Mouse (Mus musculus) embryonic facial prominence, embryonic 10.5 days (tissue): ENCODE measurements at regions not wholly inside any gene's neighbourhood (a gene's known extent, or its start where the extent isn't known, plus 50 kb on each side); places are given as distances from the start of the nearest gene placed in this dataset.
A peak's percentile ranks its signal among the peaks of the same experiment; 100 is the strongest.

Experiments used
- DNase-seq: peaks from one replicate; pipeline ENCODE4 v3.0.0-alpha.2; 2017; ENCODE audit warnings: low spot score
- H3K27ac ChIP-seq: fragments of 300-500 bp; sonication (generic); replicated peaks from 2 replicates; pipeline ENCODE4 v1.5.1; 2016; ENCODE audit warnings: mild to moderate bottlenecking
- H3K27me3 ChIP-seq: fragments of 300-500 bp; sonication (generic); replicated peaks from 2 replicates; pipeline ENCODE4 v1.6.1; 2016; ENCODE audit warnings: low read depth, mild to moderate bottlenecking; ENCODE audit not compliant: poor library complexity, severe bottlenecking
- H3K36me3 ChIP-seq: fragments of 300-500 bp; sonication (generic); replicated peaks from 2 replicates; pipeline ENCODE4 v1.6.1; 2016; ENCODE audit warnings: mild to moderate bottlenecking, moderate library complexity
- H3K4me1 ChIP-seq: fragments of 300-500 bp; sonication (generic); 2 replicates; pipeline ENCODE4 v1.6.1; 2016
- H3K4me3 ChIP-seq: fragments of 300-500 bp; sonication (generic); 2 replicates; pipeline ENCODE4 v1.5.1; 2016; ENCODE audit warnings: mild to moderate bottlenecking, moderate library complexity
- H3K9me3 ChIP-seq: fragments of 300-500 bp; sonication (generic); 2 replicates; pipeline ENCODE4 v1.6.1; 2016; ENCODE audit warnings: mild to moderate bottlenecking
- WGBS: fragments of 180-500 bp; shearing (Covaris S2); methylation state at CpG from one replicate; pipeline ENCODE4 v1.1.7; 2016; 5-methylcytosine and 5-hydroxymethylcytosine counted together

DNA sequence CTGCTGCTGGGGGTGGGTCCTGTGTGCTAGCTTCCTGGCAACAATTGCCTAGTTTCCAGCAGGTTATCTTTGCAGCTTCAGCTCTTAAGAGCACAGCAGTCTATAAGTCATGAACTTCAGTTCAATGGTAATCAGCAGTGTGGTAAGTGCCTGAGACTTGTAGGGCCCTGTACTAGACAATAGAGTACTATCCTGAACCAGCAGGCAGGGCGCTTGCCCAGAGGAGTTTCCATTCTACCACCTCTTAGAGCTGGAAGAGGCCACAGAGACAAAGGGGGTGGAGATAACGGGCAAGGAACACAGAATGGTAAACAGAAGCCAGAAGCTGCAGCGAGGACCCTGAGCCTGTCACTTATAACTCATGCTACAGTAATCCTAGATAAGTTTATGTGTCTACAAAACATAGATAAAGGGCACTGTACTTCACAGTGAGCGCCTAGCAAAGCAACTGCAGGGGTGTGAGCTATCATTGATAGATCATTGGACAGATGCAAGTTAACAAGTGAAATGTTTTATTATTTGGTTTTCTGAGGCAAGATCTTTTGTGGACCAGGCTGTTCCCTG, 79.7 kb upstream of the Bcl6 start:
- Histone ChIP-seq H3K36me3 (no peaks in the 10 kb centered on the region), H3K27ac (no peak overlapping the region), H3K27me3 (no peaks in the 10 kb centered on the region), H3K4me1 (no peaks in the 10 kb centered on the region), H3K9me3 (no peaks in the 10 kb centered on the region), H3K4me3 (no peak overlapping the region)
- whole genome bisulfite sequencing, result 49% methylated on average over 4 of the region's 4 CpGs
- DNase-seq, result no peak

DNA sequence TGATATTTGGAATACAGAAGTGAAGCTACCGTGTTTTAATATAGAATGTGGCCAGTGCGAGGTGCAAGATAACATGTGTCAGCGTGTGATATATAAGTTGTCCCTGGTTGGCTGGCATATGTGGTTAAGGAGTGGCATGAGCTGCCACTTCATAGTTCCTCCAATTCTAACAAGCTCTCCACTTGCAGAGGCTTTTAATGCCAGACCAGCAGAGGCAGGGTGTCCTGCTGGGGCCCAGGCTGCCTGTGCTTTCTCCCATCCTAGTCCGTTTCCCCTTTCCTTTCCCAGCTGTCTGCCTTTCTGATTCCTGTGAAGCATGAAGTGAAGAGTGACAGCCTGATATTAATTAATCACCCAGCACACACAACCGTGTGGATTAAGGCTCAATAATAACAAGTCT, 73.7 kb upstream of the Bcl6 start:
- no peaks in the 10 kb centered on the region for H3K27me3 ChIP-seq
- H3K36me3 ChIP-seq, result no peaks in the 10 kb centered on the region
- H3K4me3 ChIP-seq, result no peak overlapping the region
- DNase-seq, result no peak
- 0 out of 2 replicates have a peak, but pooled peaks cover under 1% of the 10 kb centered on the region for H3K4me1 ChIP-seq
- 82% methylated on average over 5 of the region's 5 CpGs for WGBS
- H3K9me3 ChIP-seq, result no peaks in the 10 kb centered on the region
- H3K27ac ChIP-seq, result no peak overlapping the region

DNA sequence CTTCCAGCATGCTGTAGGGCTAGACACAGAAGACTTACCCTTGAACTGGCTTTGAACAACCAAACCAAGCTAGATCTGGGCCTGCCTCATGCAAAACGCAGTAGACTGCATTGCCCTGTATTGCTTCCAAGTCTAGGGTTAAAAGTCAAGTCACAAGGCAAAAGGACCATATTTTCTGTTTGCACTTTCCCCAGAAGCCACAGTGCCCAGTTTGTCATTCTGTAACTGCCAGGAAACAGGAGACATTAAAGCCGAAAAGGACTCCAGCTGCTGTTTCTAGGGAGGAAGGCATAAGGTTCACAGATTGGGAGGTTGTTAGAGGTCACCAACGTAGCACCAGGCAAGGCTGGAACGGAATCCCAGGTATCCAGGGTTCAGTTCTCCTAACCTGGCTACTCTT, 72.8 kb upstream of the Bcl6 start:
- H3K4me1 ChIP-seq, result peaks cover 8% of the 10 kb centered on the region; the same call in 1 of the 2 replicates
- no peaks in the 10 kb centered on the region for H3K36me3 ChIP-seq
- no peak overlapping the region for H3K27ac ChIP-seq
- H3K27me3 ChIP-seq, result no peaks in the 10 kb centered on the region
- no peak for DNase-seq
- no peak overlapping the region for H3K4me3 ChIP-seq
- H3K9me3 ChIP-seq, result no peaks in the 10 kb centered on the region
- WGBS, result 71% methylated on average over 4 of the region's 4 CpGs

DNA sequence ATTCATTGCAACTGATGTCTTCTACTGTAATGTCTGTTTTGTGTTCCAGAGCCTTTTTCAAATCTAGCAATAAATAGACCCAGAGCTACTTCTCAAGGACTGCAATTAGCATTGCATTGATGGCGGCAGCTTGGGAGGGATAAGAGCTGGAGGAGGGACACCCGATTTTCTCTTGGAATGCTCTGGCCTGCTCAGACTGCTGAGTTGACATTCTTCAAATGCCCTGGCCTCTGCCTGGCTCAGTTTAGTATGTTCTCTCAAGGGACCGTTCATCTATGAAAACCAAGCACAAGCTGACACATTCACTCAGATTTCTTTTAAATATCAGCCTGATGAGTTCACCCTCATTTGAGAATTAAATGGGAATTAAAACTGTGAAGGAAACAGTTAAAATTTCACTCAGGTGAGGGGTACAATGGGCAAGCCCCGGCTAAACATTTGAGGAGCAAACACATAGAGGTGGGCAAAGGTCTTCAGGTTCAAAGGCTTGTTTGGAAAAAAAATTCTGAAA, 70.5 kb upstream of the Bcl6 start:
- whole genome bisulfite sequencing, result 73% methylated on average over 4 of the region's 4 CpGs
- Histone ChIP-seq H3K36me3 (no peaks in the 10 kb centered on the region), H3K27me3 (no peaks in the 10 kb centered on the region), H3K4me3 (no peak overlapping the region), H3K9me3 (no peaks in the 10 kb centered on the region), H3K27ac (no peak overlapping the region), H3K4me1 (peaks cover 12% of the 10 kb centered on the region; the same call in 1 of the 2 replicates)
- no peak for DNase-seq

DNA sequence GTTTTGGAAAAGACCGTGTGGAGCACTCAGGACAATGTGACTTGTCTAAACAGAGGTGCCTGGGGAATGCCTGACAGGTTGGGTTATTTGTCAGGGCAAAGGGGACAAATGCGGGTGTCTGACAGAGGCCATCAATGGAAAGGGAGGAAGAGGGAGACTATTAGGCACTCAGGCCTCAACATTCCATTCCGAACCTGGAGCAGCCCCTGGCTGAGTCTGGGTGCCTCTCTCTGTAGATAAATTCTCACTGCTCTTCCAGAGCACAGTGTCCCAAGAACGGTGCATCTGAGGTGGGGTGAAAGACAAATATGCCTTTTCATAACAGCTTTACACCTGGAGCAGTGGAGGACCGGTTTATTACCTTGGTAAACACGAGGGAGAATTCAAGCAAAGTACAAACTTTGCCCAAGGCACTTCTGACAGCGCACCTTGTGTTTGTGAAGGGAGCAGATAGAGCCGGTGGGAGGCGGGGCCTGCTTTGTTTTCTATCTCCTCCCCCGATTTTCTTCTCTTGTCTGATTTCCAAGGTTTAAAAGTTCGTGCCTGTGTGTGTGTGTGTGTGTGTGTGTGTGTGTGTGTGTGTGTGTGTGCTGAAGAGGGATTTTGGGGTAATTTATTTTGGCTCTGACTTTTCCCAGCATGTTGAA, 68.4 kb upstream of the Bcl6 start:
- Histone ChIP-seq H3K9me3 (no peaks in the 10 kb centered on the region), H3K27ac (no peak overlapping the region), H3K4me3 (no peak overlapping the region), H3K36me3 (no peaks in the 10 kb centered on the region), H3K27me3 (no peaks in the 10 kb centered on the region), H3K4me1 (peaks cover 12% of the 10 kb centered on the region; the same call in 1 of the 2 replicates)
- DNase-seq, result peak; percentile 21
- 39% methylated on average over 11 of the region's 11 CpGs for WGBS

DNA sequence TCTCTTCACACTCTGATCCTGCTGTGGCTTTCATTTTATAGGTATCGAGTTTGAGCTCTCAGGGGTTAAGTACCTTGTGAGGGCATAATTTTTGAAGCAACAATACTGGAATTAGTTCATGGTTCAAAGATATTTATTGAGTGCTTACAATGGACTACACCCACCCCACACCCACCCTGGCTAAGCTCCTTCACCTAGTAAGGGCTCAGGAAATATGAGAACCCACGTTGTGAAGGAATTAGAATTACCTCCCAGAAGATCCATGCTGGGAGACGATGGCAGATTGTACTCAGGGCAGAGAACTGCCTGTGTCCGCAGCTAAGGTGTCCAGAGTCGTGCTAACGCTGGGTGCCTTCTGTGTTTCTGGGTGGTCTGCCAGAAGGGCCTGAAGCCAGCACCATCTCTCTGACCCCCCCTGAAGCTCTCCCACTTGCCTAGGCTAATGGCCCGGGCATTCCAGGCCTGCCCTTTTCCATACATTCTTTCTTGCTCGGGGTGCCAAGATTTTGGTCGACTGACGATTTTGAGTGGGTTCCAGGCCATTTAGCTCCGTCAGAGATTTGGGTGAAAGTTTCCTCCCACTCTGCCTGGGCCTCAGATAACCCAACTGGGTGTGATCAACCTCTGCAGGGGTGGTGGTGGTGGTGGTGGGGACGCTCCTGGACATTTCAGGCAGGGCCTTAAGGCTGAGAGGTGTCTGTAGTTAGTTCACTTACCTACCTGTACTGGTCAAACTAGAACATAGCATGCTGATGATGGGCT, 67.7 kb upstream of the Bcl6 start:
- DNase-seq, result no peak
- H3K4me1 ChIP-seq, result peaks cover 12% of the 10 kb centered on the region; the same call in 1 of the 2 replicates
- H3K9me3 ChIP-seq, result no peaks in the 10 kb centered on the region
- H3K27ac ChIP-seq, result no peak overlapping the region
- H3K27me3 ChIP-seq, result no peaks in the 10 kb centered on the region
- H3K4me3 ChIP-seq, result no peak overlapping the region
- H3K36me3 ChIP-seq, result no peaks in the 10 kb centered on the region
- 76% methylated on average over 12 of the region's 12 CpGs for whole genome bisulfite sequencing

DNA sequence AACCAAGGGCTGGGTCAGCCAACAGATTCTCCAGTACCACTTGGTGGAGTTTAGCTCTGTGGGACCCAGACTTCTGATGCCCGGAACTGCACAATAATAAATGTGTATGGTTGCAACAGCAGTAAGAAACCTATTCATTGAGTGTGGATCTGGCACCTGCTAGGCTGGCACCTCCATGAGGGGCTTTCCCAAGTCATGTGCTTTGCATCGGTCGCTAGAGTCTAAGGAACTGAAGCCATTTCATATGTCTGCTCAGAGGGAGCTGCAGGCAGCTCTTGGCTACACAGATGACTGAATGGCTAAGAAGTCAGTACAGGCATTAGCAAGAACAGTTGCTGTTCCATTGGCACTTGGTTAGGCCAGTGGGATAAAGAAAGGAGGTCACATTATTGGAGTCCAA, 65.6 kb upstream of the Bcl6 start:
- 95% methylated on average over 3 of the region's 3 CpGs for WGBS
- Histone ChIP-seq H3K9me3 (no peaks in the 10 kb centered on the region), H3K36me3 (no peaks in the 10 kb centered on the region), H3K27me3 (no peaks in the 10 kb centered on the region), H3K27ac (no peak overlapping the region), H3K4me3 (no peak overlapping the region), H3K4me1 (peaks cover 12% of the 10 kb centered on the region; the same call in 1 of the 2 replicates)
- no peak for DNase-seq

DNA sequence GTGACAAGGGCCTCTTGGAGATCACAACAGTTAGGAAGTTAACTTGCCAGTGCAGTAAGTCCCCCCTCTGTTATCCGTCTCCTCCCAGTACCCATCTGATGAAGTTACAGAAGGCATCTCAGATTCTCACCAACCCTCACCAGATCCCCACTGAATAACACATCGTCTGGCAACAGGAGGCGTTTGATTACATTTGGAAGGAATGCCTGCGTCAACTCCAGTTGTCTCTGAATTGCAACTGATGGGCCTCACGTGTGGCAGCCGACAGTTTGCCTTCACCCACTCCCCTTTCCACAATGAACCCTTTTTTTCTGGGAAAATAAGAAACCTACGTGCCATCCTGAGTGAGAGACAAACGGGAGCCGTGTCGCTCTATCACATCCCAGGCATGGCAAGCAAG, 64.8 kb upstream of the Bcl6 start:
- Histone ChIP-seq H3K4me3 (no peak overlapping the region), H3K27ac (no peak overlapping the region), H3K9me3 (no peaks in the 10 kb centered on the region), H3K4me1 (peaks cover 12% of the 10 kb centered on the region; the same call in 1 of the 2 replicates), H3K36me3 (no peaks in the 10 kb centered on the region), H3K27me3 (no peaks in the 10 kb centered on the region)
- 78% methylated on average over 10 of the region's 10 CpGs for WGBS
- DNase-seq, result no peak

DNA sequence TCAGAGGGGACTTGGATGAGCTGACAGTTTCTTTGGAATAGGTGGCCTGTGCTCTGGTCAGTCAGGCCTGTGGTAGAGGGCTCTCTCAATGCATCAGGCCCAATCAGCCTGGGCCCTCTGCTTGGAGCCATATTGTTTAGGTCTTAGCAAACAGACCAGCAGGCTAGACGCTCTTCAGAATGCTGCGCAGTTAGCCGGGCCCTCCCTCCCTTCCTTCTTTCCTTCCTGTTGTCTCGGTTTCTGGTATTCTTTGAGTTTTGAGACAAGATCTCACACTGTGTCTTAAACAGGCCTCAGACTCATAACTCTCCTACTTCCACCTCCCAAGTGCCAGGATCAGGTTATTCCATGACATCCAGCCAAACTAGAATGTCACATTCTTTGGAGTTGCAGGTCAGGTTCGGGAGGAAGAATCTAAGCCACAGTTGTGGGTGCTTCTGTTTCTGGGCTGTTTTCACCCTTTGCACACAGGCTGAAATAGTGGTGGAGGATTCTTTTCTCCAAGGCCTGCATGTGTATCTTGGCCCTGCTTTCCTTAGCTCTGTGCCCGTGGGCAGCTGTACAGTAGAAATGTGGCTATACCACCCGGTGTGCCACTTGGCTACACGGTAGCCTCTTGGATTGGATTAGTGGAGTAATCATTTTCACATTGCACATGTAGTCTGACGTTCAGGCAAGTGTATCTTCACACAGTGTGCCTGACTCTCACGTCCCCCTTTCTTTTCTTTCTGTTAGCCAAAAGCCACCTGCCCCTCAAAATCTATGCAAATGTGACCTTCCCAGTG, 62.4 kb upstream of the Bcl6 start:
- Histone ChIP-seq H3K27me3 (no peaks in the 10 kb centered on the region), H3K36me3 (no peaks in the 10 kb centered on the region), H3K27ac (no peak overlapping the region), H3K9me3 (no peaks in the 10 kb centered on the region), H3K4me1 (no peaks in the 10 kb centered on the region; the same call in 1 of the 2 replicates), H3K4me3 (no peak overlapping the region)
- 87% methylated on average over 10 of the region's 10 CpGs for WGBS
- DNase-seq, result no peak

DNA sequence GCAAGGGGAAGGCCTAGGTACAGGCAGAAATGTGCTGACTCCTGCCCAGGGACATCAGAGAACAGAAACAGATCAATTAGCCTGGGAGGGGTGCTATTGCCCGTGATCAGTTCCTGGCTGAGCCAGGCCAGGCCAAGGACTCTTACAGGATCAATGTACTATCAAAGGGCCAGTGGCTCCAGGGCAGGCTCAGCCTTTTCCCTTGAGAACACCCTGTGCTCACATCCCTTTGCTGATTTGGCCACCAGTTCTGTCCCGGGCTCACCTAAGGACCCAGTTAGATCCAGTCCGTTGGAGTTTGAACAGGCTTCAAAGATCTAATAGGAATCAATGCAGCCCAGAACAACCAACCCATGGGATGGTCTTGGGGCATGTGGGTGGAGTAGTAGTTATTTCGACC, 55.1 kb upstream of the Bcl6 start:
- Histone ChIP-seq H3K36me3 (no peaks in the 10 kb centered on the region), H3K27ac (no peak overlapping the region), H3K9me3 (no peaks in the 10 kb centered on the region), H3K4me1 (no peaks in the 10 kb centered on the region), H3K4me3 (no peak overlapping the region), H3K27me3 (no peaks in the 10 kb centered on the region)
- WGBS, result 80% methylated on average over 4 of the region's 4 CpGs
- DNase-seq, result no peak

DNA sequence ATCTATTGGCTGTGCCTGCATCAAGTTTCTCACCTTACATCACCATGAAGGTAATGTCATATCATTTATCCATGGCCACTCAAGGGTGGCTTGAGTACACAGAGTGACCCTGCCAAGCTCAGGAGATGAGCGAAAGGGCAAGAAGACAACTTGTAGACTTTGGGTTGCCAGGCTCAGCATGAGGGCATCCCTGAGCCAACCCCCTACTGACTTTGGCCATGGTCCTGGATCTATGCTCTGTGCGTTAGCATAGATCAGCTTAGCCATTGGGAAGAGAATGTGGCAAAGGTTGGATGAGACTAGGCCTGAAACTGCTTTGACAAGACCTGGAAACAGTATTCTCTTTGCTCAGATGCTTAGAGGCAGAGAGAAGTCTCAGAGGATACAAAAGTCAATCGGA, 54.3 kb upstream of the Bcl6 start:
- H3K36me3 ChIP-seq, result no peaks in the 10 kb centered on the region
- no peaks in the 10 kb centered on the region for H3K9me3 ChIP-seq
- 93% methylated on average over 3 of the region's 3 CpGs for WGBS
- no peak overlapping the region for H3K27ac ChIP-seq
- H3K4me3 ChIP-seq, result no peak overlapping the region
- no peaks in the 10 kb centered on the region for H3K27me3 ChIP-seq
- DNase-seq, result no peak
- no peaks in the 10 kb centered on the region for H3K4me1 ChIP-seq

DNA sequence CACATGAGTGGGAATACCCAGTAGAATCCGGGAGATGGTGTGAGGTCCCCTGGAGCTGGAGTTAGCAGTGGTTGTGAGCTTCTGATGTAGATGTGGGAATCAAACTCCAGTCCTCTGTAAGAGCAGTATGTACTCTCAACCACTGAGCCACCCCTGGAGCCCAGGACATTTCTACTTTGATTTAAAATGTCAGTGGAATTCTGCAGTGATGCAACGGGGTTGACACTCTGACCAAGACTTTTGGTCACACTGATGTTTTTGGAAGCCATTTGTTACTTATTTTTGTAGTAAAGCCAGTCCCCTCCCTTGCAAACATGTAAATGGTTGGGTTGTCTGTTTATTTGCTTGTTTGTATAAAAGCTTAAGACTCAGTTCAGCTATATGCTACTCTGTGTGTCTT, 53.6 kb upstream of the Bcl6 start:
- Histone ChIP-seq H3K4me3 (no peak overlapping the region), H3K4me1 (no peaks in the 10 kb centered on the region), H3K27me3 (no peaks in the 10 kb centered on the region), H3K36me3 (no peaks in the 10 kb centered on the region), H3K9me3 (no peaks in the 10 kb centered on the region), H3K27ac (no peak overlapping the region)
- no peak for DNase-seq
- WGBS, result 88% methylated on average over 2 of the region's 2 CpGs
